Mouse (Mus musculus): ENCODE data around the gene Zmiz1.

Zmiz1 gene

GRCm38 (mm10) chr14:25555291-25555781 is 96.4 kb downstream of the Zmiz1 start:
- DNase-seq (ENCODE audit: low read depth in 2 of 2, low spot score in 2 of 2) = no peak

- no peak for DNase-seq (ENCODE audit: low read depth in 2 of 2, low spot score in 2 of 2)
These were observed 96.9 kb downstream of the Zmiz1 start for GRCm38 (mm10) chr14:25555848-25556247.

- no peak for DNase-seq (ENCODE audit: low read depth in 2 of 2, low spot score in 2 of 2)
These were observed 98.0 kb downstream of the Zmiz1 start for GRCm38 (mm10) chr14:25557014-25557413.

GRCm38 (mm10) chr14:25558479-25558878 is 99.5 kb downstream of the Zmiz1 start:
- DNase-seq (ENCODE audit: low read depth in 2 of 2, low spot score in 2 of 2) = no peak

- no peak for DNase-seq (ENCODE audit: low read depth in 2 of 2, low spot score in 2 of 2)
These were observed 100.9 kb downstream of the Zmiz1 start for GRCm38 (mm10) chr14:25559907-25560306.

GRCm38 (mm10) chr14:25560841-25561240 is 101.9 kb downstream of the Zmiz1 start:
- no peak for DNase-seq (ENCODE audit: low read depth in 2 of 2, low spot score in 2 of 2)

GRCm38 (mm10) chr14:25561716-25562115 is 102.7 kb downstream of the Zmiz1 start:
- no peak for DNase-seq (ENCODE audit: low read depth in 2 of 2, low spot score in 2 of 2)

GRCm38 (mm10) chr14:25562447-25562846 is 103.5 kb downstream of the Zmiz1 start:
- no peak for DNase-seq (ENCODE audit: low read depth in 2 of 2, low spot score in 2 of 2)

GRCm38 (mm10) chr14:25562909-25563308 is 103.9 kb downstream of the Zmiz1 start:
- DNase-seq (ENCODE audit: low read depth in 2 of 2, low spot score in 2 of 2) = no peak

GRCm38 (mm10) chr14:25564577-25564976 is 105.6 kb downstream of the Zmiz1 start:
- DNase-seq (ENCODE audit: low read depth in 2 of 2, low spot score in 2 of 2) = no peak

- peak; percentile 71 to 82 for DNase-seq (ENCODE audit: low read depth in 2 of 2, low spot score in 2 of 2)
These were observed 106.5 kb downstream of the Zmiz1 start for GRCm38 (mm10) chr14:25565344-25566088.

GRCm38 (mm10) chr14:25567245-25567644 is 108.3 kb downstream of the Zmiz1 start:
- peak; percentile 47 to 62 for DNase-seq (ENCODE audit: low read depth in 2 of 2, low spot score in 2 of 2)

GRCm38 (mm10) chr14:25567837-25568236 is 108.9 kb downstream of the Zmiz1 start:
- no peak for DNase-seq (ENCODE audit: low read depth in 2 of 2, low spot score in 2 of 2)

GRCm38 (mm10) chr14:25574047-25574870 is 115.3 kb downstream of the Zmiz1 start:
- no peak for DNase-seq (ENCODE audit: low read depth in 2 of 2, low spot score in 2 of 2)

GRCm38 (mm10) chr14:25576642-25577041 is 117.7 kb downstream of the Zmiz1 start:
- DNase-seq (ENCODE audit: low read depth in 2 of 2, low spot score in 2 of 2) = no peak

- DNase-seq (ENCODE audit: low read depth in 2 of 2, low spot score in 2 of 2) = no peak
These were observed 118.4 kb downstream of the Zmiz1 start for GRCm38 (mm10) chr14:25577431-25577830.

- no peak for DNase-seq (ENCODE audit: low read depth in 2 of 2, low spot score in 2 of 2)
These were observed 120.6 kb downstream of the Zmiz1 start for GRCm38 (mm10) chr14:25579597-25579996.

- no peak for DNase-seq (ENCODE audit: low read depth in 2 of 2, low spot score in 2 of 2)
These were observed 121.4 kb downstream of the Zmiz1 start for GRCm38 (mm10) chr14:25580397-25580796.

- no peak for DNase-seq (ENCODE audit: low read depth in 2 of 2, low spot score in 2 of 2)
These were observed 123.6 kb downstream of the Zmiz1 start for GRCm38 (mm10) chr14:25582603-25583002.

- DNase-seq (ENCODE audit: low read depth in 2 of 2, low spot score in 2 of 2) = no peak
These were observed 124.9 kb downstream of the Zmiz1 start for GRCm38 (mm10) chr14:25583899-25584298.

- no peak for DNase-seq (ENCODE audit: low read depth in 2 of 2, low spot score in 2 of 2)
These were observed 126.7 kb downstream of the Zmiz1 start for GRCm38 (mm10) chr14:25585545-25586301.
